ENCODE assay signal across 8 mouse cellular contexts in genomic region chr17:12994069-12994468, GRCm38 (mm10). TPM values are rescaled to one million over a fixed set of nuclear protein-coding genes. Genes with fewer than 3 reads are reported as not detected.
A peak's percentile ranks its signal among the peaks of the same experiment; 100 is the strongest.
DNase-seq lines count a peak whose midpoint lies in the region; ATAC-seq lines count a peak whose summit lies in the region.

Gene Wtap (minus strand): TSS chr17:12994169.

- no peaks in the 10 kb centered on the region for H3K36me3 ChIP-seq in forebrain, embryonic 12.5 days (replicated peaks)
- no peaks in the 10 kb centered on the region for H3K36me3 ChIP-seq in limb, embryonic 15.5 days
- no peaks in the 10 kb centered on the region for H3K36me3 ChIP-seq in stomach, embryonic 16.5 days (ENCODE audit: control insufficient read depth, insufficient read depth, low read length)

- 84% methylated on average over 1 of the region's 1 CpGs for WGBS in forebrain, embryonic 12.5 days
- 65% methylated on average over 1 of the region's 1 CpGs for WGBS in limb, embryonic 15.5 days
- WGBS in stomach, embryonic 16.5 days: 72% methylated on average over 1 of the region's 1 CpGs

- DNase-seq in thymus, postnatal 0 days (ENCODE audit: low spot score): no peak
- no peak for DNase-seq in thymus, postnatal 4 days
- DNase-seq in heart, postnatal 4 days: no peak
- DNase-seq in testis, postnatal 14 days (ENCODE audit: low spot score): no peak
- DNase-seq in urinary bladder, postnatal 36 days (ENCODE audit: low spot score in 2 of 2): no peak

- H3K27me3 ChIP-seq in forebrain, embryonic 12.5 days: no peaks in the 10 kb centered on the region
- H3K27me3 ChIP-seq in limb, embryonic 15.5 days: no peaks in the 10 kb centered on the region
- H3K27me3 ChIP-seq in stomach, embryonic 16.5 days (ENCODE audit: control insufficient read depth, insufficient read depth, low read length): no peaks in the 10 kb centered on the region

- H3K4me1 ChIP-seq in forebrain, embryonic 12.5 days: peaks cover 8% of the 10 kb centered on the region
- peaks cover 6% of the 10 kb centered on the region for H3K4me1 ChIP-seq in limb, embryonic 15.5 days
- peaks cover 7% of the 10 kb centered on the region; the same call in 1 of the 2 replicates for H3K4me1 ChIP-seq in stomach, embryonic 16.5 days (ENCODE audit: control insufficient read depth, insufficient read depth, low read length)

- peak within 1 kb of the TSS; percentile 99; the same call in 1 of the 2 replicates for H3K9ac ChIP-seq in forebrain, embryonic 12.5 days
- H3K9ac ChIP-seq in limb, embryonic 15.5 days: peak within 1 kb of the TSS; percentile 100; the same call in 1 of the 2 replicates
- H3K9ac ChIP-seq in stomach, embryonic 16.5 days (ENCODE audit: low read length): peak within 1 kb of the TSS; percentile 100

- peak within 1 kb of the TSS; percentile 100 for H3K27ac ChIP-seq in forebrain, embryonic 12.5 days
- H3K27ac ChIP-seq in limb, embryonic 15.5 days: peak within 1 kb of the TSS; percentile 100
- peak within 1 kb of the TSS; percentile 100 for H3K27ac ChIP-seq in stomach, embryonic 16.5 days (ENCODE audit: low read length)

- ATAC-seq in forebrain, embryonic 12.5 days (ENCODE audit: low FRiP score): no peak
- ATAC-seq in limb, embryonic 15.5 days (ENCODE audit: insufficient number of reproducible peaks, low FRiP score, low TSS enrichment, low read depth): no peak
- no peak for ATAC-seq in stomach, embryonic 16.5 days (ENCODE audit: insufficient read depth, low FRiP score)

- H3K4me2 ChIP-seq in forebrain, embryonic 12.5 days: peak within 1 kb of the TSS; percentile 85
- peak within 1 kb of the TSS; percentile 52 for H3K4me2 ChIP-seq in limb, embryonic 15.5 days
- H3K4me2 ChIP-seq in stomach, embryonic 16.5 days (ENCODE audit: low read depth, low read length): peak within 1 kb of the TSS; percentile 76

- H3K4me3 ChIP-seq in forebrain, embryonic 12.5 days (replicated peaks): peak within 1 kb of the TSS; percentile 98
- peak within 1 kb of the TSS; percentile 100 for H3K4me3 ChIP-seq in limb, embryonic 15.5 days
- peak within 1 kb of the TSS; percentile 99 for H3K4me3 ChIP-seq in stomach, embryonic 16.5 days (replicated peaks; ENCODE audit: low read length)

- H3K9me3 ChIP-seq in forebrain, embryonic 12.5 days: no peaks in the 10 kb centered on the region
- no peaks in the 10 kb centered on the region for H3K9me3 ChIP-seq in limb, embryonic 15.5 days
- no peaks in the 10 kb centered on the region for H3K9me3 ChIP-seq in stomach, embryonic 16.5 days (replicated peaks; ENCODE audit: control insufficient read depth, low read length)

RNA-seq across cellular contexts. Expression of gene Wtap, which starts in this region (rescaled TPM):
- 185 and 210 TPM in 2 replicates for polyA plus RNA-seq in thymus, postnatal 0 days (2015; fragmentation: Nextera tagmentation; extraction: Ambion mirVana)
- polyA plus RNA-seq in forebrain, embryonic 12.5 days (2016; fragmentation: Nextera tagmentation; extraction: Ambion mirVana): 87.7 and 111 TPM in 2 replicates
- 10 to 100 TPM; 54.9 to 56.8 TPM for total RNA-seq in heart, postnatal 4 days (2021)
- 106 and 124 TPM in 2 replicates for polyA plus RNA-seq in limb, embryonic 15.5 days (2015; fragmentation: Nextera tagmentation; extraction: Ambion mirVana)
- polyA plus RNA-seq in stomach, embryonic 16.5 days (2015; fragmentation: Nextera tagmentation; extraction: Ambion mirVana): 101 and 105 TPM in 2 replicates
